Mouse (Mus musculus) left cerebral cortex, postnatal 10 days (tissue): ENCODE measurements around the gene Spata31d1b. TPM values are rescaled to one million over a fixed set of nuclear protein-coding genes. Genes with fewer than 3 reads are reported as not detected.
"Not testable (repeated sequence)": the region's sequence is repeated elsewhere in the genome, so short reads cannot be mapped to it uniquely, and the experiment has no call there.

Source experiments
- DNase-seq, 2 experiments: peaks; one replicate each; pipeline ENCODE4 v3.0.0; 2021 to 2022; ENCODE audit warnings: low spot score in 2 of 2, mixed read lengths in 1 of 2; ENCODE audit errors: extremely low spot score in 1 of 2
- intact Hi-C: fragments of 180-260 bp; cut with DNase I; formaldehyde crosslinking; loops from one replicate; pipeline ENCODE4 v1.15.1; 2025
- total RNA-seq, 2 experiments: library from RNA; stranded (reverse); gene quantifications; 2 replicates each; pipeline ENCODE4 v1.2.3; 2021

The Spata31d1b gene
- total RNA-seq, result not detected

DNA sequence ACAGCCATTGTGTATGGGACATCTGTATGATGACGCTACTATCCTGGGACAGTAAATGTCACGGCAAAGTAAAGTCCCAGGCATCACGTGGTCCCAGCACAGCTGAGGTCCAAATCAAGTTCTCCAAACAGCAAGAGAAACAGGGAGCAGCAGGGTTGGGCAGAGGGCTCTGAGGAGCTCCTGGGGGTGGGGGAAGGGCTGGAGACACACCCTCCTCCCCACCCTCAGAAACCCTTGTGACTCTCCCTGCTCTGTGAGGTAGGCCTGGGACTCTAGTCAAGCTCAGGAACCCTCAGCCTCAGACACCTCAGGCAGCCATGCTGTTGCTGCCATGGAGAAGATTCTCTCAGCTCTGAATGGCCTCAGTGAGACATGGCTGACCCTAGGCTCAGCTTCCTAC, at the start of gene Spata31d1b:
Gene Spata31d1b (plus strand): TSS at position 301 of the 400 bp plus-strand sequence.
- DNase-seq, intact Hi-C loops: not testable (repeated sequence)

GRCm38 (mm10) chr13:59663939-59664712, 48.0 kb upstream of the Spata31d1b start:
- intact Hi-C loops, result no loop called here
- no peak for DNase-seq

DNA sequence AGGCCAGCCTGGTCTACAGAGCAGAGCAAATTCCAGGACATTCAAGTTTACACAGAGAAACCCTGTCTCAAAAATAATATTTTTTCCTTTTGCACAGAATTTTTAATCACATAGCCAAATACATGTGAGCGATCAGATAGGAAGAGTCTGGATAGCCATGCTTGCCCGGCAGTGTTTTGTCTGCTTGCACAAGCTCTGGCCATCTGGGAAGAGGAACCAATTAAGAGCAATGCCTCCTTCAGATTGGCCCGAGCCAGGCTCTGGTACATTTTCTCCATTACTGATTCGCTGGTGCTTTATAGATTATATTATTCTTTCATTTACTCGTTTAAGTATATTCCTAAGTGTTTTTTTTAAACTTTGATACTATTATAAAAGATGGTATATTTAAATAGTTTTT, 44.3 kb upstream of the Spata31d1b start:
- no peak for DNase-seq
- intact Hi-C loops, result no loop called here

GRCm38 (mm10) chr13:59668501-59669093, 43.5 kb upstream of the Spata31d1b start:
- DNase-seq, result peak in 1 of 2 experiments; percentile 50
- intact Hi-C loops, result no loop called here

- intact Hi-C loops, result no loop called here
- no peak for DNase-seq
These were observed 42.1 kb upstream of the Spata31d1b start for GRCm38 (mm10) chr13:59669946-59670345.

DNA sequence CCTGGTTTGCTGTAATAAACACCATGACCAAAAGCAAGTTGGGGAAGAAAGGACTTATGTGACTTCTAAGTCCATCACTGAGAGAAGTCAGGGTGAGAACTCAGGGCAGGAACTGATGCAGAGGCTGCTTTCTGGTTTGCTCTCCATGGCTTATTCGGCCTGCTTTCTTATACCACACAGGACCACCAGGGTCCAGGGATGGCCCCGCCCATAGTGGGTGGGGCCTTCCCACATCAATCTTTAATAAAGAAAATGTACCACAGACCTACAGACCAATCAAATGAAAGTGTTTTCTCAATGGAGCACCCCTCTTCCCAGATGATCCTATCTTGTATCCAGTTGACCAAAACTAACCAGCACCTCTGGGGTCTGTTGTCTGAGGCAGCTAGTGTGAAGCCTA, 40.6 kb upstream of the Spata31d1b start:
- intact Hi-C loops, result no loop called here
- DNase-seq, result no peak

GRCm38 (mm10) chr13:59672248-59672647, 39.8 kb upstream of the Spata31d1b start:
- DNase-seq, result no peak
- intact Hi-C loops, result no loop called here

DNA sequence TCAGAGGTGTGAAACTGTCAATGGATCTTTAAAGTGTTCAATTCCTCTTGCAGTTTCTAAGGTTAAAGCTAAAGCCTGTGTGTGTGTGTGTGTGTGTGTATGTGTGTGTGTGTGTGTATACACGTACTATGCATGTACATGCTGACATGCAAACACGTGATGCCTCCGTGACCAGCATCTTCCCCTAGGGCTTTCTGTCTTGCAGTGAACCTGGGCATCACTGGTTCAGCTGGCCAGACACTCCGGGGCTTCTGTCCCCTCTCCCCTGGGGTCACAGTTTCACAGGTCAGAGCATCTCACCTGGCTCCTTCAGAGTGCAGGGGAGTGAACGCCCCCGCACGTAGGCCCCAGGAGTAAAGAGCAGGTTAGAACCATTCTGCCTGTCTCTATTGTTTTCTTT, 38.5 kb upstream of the Spata31d1b start:
- no peak for DNase-seq
- intact Hi-C loops, result no loop called here

GRCm38 (mm10) chr13:59674215-59674614, 37.9 kb upstream of the Spata31d1b start:
- DNase-seq, result no peak

DNA sequence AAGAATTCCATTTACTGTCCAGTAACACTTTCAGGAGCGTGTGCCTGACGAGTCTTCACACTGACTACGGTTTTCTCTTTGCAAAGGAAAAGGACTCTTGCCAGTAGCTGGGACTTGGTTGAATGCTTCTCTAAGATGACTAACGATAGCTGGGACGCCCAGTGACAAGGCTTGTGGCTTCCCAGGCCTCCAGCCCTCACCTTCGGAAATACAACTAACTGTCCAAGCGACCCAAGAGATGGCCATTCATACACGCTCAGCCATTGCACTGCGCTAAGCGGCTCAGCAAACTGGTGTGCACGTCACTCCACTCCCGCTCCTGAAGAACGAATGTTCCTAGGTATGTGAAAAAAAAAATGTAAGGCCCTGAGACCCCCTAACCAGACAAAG, 37.3 kb upstream of the Spata31d1b start:
- no peak for DNase-seq
- intact Hi-C loops, result loop anchor here (5.0 kb wide), 1 partner anchor 53 kb away; no protein-coding TSS in a partner anchor

More at GRCm38 (mm10) chr13:59674215-59674614, 37.9 kb upstream of the Spata31d1b start:
- intact Hi-C loops, result no loop called here

DNA sequence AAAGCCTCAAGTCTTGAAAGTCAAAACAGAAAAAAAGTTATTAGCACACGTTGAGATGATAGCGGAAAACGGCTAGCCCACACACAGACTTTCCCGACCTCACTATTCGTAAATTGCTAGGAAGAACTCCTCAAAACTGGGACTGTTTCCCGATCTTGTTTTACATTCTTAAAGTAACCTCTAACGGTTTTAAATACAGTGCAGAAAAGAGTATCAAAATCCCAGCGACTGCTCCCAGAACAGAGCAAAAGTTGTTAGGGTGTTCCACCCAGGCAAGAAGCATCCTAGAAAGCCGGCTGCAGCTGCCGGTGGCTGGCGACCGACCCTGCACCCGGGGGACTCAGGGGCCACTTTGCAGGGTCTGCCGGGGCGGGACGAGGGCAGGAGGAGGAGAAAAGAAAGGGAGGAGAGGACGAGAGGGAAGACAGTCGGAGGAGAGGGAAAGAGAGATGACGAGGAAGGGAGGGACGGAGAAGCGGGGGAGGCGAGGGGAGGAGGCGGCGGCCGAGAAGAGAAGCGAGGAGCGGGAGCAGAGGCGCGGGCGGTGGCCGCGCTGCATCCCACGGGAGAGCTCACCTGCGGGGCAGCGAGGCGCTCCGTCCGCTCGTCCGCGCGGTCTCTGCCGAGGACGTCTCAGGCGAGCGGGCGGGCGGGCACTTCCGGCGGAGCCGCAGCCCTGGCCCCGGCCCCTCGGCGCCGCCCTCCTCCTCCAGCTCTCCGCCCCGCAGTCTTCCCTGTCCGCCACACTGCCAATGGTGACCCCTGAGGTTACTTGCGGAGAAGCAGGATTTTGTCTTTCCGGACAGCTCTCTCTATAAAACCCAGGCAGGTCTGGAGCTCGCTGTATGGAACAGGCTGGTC, 36.7 kb upstream of the Spata31d1b start, which contains the start of gene Golm1:
Gene Golm1 (minus strand): TSS at position 661 of the 861 bp plus-strand sequence.
- DNase-seq, result peak in 1 of 2 experiments; percentile 85
- intact Hi-C loops, result loop anchor here (5.0 kb wide), 1 partner anchor 52 kb away; no protein-coding TSS in a partner anchor

DNA sequence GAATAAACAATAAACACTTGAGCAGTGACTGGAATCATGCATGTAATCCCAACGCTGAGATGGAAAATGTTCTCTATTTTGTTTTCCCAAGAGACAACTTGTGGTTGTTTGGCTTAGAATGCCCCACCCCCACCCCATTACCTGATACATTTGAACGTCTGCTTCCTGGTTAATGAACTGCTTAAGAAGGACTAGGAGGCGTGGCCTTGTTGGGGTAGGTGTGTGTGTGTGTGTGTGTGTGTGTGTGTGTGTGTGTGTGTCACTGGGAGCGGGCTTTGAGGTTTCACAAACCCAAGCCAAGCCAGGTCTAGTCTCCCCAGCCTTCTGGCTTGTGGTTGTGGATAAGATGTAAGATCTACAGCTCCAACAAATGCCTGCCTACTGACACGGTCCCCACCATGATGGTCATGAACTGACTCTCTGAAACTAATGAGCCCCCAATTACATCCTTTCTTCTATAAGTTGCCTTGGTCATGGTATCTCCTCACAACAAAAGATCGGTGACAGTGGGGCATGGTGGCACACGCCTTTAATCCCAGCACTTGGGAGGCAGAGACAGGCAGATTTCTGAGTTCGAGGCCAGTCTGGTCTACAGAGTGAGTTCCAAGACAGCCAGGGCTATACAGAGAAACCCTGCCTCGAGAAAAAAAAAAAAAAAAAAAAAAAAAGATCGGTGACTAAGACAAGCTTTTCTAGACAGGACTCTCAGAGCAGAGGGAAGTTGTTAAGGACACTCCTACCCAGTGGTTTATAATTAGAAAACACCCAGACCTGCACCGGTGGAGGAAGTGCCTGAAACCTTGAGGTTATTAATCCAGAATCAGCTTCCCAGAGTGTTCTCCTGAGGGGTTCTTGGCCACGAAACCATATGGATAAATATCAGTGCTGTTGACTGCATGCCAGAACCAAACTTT, 35.5 kb upstream of the Spata31d1b start:
- intact Hi-C loops, result loop anchor here (5.0 kb wide), 1 partner anchor 51 kb away; no protein-coding TSS in a partner anchor
- DNase-seq, result no peak

DNA sequence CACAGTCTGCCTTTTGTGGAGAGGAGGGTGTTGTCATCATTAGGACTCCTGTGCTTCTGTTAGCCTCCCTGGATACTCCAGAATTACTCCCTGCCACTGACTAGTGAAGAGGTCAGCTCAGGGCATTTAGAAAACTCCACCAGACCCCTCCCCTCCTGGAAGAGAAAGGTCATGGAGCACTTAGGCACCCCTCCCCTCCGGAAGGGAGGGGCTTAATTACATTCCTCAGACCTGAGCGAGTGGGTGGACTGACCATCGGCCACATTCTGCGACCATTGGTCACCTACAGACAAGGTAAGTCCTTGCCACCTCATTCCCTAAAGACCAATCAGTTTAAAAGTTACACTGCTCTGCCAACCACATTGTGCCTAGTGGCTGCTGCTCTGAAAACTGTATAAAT, 32.8 kb upstream of the Spata31d1b start:
- intact Hi-C loops, result loop anchor here (5.0 kb wide), 1 partner anchor 48 kb away; no protein-coding TSS in a partner anchor
- no peak for DNase-seq

- DNase-seq, result no peak
- intact Hi-C loops, result loop anchor here (5.0 kb wide), 1 partner anchor 47 kb away; no protein-coding TSS in a partner anchor
These were observed 32.2 kb upstream of the Spata31d1b start for GRCm38 (mm10) chr13:59679908-59680307.

DNA sequence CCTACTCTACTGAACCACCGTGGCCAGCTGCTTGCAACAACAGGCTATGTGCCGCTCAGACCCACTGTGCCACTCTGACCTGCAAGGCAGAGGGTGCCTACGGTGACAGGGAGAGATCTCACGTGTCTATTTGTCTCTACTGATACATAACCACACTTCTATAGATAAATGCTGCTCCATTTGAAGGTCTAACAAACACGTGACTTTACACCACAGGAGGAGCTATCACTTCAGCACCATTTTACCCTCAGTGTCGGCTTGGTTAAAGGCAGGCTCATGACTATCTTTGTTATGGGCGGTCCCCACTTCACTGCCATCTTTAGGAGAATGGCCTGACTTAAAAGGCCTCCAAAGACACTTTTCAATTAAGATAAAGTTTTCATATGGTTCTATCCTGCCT, 29.5 kb upstream of the Spata31d1b start:
- intact Hi-C loops, result no loop called here

DNA sequence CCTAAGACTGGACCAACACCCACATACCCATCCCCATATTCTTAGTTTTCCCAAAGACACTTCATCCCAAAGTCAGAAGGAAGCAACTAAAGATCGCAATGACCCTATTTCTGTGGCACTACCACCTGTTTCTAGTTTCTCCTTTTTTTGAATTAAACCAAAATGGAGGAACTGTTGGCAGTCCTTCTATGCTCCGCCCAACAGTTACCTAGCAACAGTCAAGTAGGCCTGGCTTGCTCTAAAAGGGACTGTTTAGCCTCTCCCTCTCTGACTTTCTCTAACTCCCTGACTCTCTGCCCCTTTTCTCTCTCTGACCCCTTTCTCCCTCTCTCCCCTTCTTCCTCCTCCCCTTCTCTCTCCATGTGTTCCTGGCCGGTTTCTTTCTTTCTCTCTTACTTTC, 26.8 kb upstream of the Spata31d1b start:
- intact Hi-C loops, result no loop called here

More for the DNA sequence above, 29.5 kb upstream of the Spata31d1b start:
- no peak for DNase-seq

GRCm38 (mm10) chr13:59688338-59688770, 23.7 kb upstream of the Spata31d1b start:
- intact Hi-C loops, result no loop called here

More for the DNA sequence above, 26.8 kb upstream of the Spata31d1b start:
- no peak for DNase-seq

DNA sequence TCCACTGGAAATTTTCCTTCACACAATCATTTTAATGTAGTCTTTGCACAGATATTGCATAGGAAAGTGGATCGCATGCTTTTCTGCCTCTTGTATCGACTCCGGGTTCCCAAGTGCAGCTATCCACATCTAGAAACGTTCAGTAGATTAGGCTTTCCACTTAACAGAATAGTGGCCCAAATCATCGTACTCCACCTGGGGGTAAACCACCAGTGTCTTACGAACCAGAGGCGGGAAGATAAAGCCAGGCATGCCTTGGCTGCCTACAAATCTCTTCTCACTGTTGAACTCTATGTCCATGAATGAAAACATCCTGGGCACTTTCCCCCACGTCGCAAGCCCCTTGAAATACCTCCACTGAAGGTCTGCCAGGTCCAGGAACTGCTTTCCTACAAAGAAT, 22.8 kb upstream of the Spata31d1b start:
- no peak for DNase-seq
- intact Hi-C loops, result no loop called here

More at GRCm38 (mm10) chr13:59688338-59688770, 23.7 kb upstream of the Spata31d1b start:
- peak in 1 of 2 experiments; percentile 42 for DNase-seq
